Mouse (Mus musculus): ENCODE measurements around the gene Tmem95. TPM values are rescaled to one million over a fixed set of nuclear protein-coding genes. Genes with fewer than 3 reads are reported as not detected.
"Not testable (repeated sequence)": the region's sequence is repeated elsewhere in the genome, so short reads cannot be mapped to it uniquely, and the experiment has no call there.

Tmem95 gene
- total RNA-seq, 2 experiments from 2014 or later = not detected

DNA sequence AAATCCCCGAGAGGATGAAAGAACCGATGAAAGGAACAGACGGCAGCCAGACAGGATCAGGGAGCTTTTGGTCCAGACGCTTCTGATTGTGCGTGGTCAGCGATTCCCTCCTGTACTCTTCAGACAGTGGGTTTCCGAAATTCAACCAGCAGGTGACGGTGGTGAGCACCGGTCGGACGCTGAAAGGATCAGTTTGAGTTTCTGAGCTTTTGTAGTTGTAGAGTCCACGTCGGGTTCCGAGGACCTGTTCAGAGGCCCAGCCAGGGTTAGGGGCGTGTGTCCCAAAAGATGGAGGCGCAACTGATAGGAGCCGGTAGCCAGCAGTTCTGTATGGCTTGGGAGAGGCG, 2.7 kb upstream of the Tmem95 start:
- peak; percentile 82 for DNase-seq

GRCm38 (mm10) chr11:69879711-69880110, 1.9 kb upstream of the Tmem95 start:
- DNase-seq = no peak

GRCm38 (mm10) chr11:69878952-69879351, 1.1 kb upstream of the Tmem95 start:
- DNase-seq = no peak

DNA sequence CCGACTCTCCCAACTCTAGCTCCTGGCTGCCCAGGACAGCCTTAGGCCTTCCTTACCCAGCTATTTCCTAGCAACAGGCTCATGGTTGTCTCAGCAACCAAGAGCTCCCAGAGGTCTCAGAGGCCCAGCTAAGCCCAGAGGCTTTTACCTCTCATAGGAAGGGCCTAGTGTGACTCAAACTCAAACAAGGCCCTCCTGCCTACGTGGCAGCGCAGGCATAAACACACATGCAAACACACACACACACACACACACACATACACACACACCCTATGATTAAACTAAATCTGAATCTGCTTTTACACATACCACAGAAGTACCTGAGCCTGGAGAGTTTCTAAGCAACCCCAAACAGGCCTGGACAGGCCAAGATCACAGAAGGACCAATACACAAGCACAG, 581 bp upstream of the Tmem95 start:
- no peak for DNase-seq

- DNase-seq = peak; percentile 95
Measured at GRCm38 (mm10) chr11:69876867-69877266, 951 bp downstream of the Tmem95 start.

- peak; percentile 73 for DNase-seq
Measured at GRCm38 (mm10) chr11:69876186-69876585, 1.6 kb downstream of the Tmem95 start.

- no peak for DNase-seq
Measured at GRCm38 (mm10) chr11:69872451-69872850, 5.4 kb downstream of the Tmem95 start.

DNA sequence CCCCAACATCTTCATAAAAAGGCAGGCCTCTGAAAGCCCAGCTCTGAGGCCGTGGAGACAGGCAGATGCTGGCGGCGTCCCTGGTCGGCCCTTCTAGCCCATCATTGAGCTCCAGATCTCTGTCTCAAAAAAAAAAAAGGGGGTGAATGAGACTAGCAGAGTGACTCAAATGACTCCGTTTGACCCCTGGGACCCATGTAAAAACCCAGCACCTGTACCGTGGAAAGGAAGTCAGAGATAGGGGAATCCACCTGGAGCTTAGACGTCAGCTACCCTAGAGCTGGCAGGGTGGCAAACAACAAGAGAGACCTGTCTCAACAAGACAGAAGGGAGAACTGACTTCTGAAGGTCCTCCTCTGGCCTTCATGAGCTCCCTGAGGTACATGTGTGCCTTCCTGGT, 6.0 kb downstream of the Tmem95 start:
- DNase-seq = no peak

GRCm38 (mm10) chr11:69870289-69871069, 7.3 kb downstream of the Tmem95 start:
- DNase-seq = no peak

DNA sequence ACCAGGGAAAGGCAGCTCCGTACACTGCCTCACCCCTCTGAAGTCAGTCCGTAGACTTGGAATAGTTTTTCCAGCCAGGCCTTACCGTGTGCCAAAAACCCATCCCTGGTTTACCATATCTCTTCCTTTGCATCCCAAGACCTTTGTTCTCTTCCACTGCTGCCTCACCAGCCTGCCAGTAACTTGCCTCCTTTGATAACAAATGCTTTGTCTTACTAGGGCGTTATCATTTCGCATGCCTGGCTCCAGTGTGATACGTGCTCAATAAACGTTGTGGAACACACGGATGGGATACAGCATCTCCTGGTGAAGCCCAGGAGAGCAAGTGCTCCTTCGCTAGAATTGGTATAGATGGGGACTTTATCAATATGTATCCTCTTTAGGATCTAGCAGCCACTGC, 10.5 kb downstream of the Tmem95 start:
- no peak for DNase-seq

- no peak for DNase-seq
Measured at GRCm38 (mm10) chr11:69865561-69865960, 12.3 kb downstream of the Tmem95 start.

- DNase-seq = no peak
Measured at GRCm38 (mm10) chr11:69864138-69864860, 13.5 kb downstream of the Tmem95 start.

GRCm38 (mm10) chr11:69863729-69864128, 14.1 kb downstream of the Tmem95 start:
- DNase-seq = not testable (repeated sequence)

- no peak for DNase-seq
Measured at GRCm38 (mm10) chr11:69858113-69858998, 19.5 kb downstream of the Tmem95 start, which contains the start of gene Tnk1. Gene Tnk1, minus strand, starts transcription at chr11:69858730.

- DNase-seq = peak; percentile 63
Measured at GRCm38 (mm10) chr11:69855347-69855746, 22.5 kb downstream of the Tmem95 start.

DNA sequence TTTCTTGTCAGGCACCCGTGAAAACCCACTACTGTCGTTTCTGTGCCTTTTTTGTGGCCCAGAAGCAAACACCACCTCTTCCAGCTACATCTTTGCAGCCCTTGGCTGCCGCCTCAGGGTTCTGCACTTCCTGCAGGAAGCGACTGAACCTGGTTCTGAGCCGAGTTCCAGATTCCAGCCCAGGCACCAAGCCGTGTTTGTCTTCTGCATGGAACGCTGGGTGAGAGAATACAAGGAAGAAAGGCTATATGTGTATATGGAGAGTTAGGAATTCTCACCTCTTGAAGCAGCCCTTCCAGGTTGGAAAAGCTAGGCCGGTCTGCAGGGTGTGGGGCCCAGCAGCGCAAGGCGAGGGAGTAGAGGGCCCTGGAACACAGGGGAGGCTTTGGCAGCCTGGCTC, 23.1 kb downstream of the Tmem95 start:
- no peak for DNase-seq

DNA sequence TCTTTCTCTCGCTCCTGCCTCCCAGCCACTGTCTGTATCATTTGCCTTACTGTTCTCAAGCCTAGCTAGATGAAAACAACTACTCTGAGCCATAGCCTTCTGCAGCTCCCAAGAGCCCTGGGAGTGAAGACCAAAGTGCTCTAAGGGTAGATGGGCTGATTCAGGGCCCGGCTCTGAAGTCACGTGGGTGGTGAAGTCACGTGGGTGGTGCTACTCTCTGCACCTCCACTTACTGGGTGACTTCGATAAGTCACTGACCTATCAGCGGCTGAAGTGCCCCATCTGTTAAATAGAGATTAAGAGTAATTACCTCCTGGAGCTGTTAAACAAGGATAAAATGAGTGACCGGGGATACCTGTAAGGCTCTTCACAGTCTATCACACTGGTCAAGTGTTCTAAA, 23.8 kb downstream of the Tmem95 start:
- DNase-seq = no peak

GRCm38 (mm10) chr11:69850754-69851153, 27.1 kb downstream of the Tmem95 start:
- DNase-seq = no peak

- DNase-seq = no peak
Measured at GRCm38 (mm10) chr11:69849884-69850283, 27.9 kb downstream of the Tmem95 start.

DNA sequence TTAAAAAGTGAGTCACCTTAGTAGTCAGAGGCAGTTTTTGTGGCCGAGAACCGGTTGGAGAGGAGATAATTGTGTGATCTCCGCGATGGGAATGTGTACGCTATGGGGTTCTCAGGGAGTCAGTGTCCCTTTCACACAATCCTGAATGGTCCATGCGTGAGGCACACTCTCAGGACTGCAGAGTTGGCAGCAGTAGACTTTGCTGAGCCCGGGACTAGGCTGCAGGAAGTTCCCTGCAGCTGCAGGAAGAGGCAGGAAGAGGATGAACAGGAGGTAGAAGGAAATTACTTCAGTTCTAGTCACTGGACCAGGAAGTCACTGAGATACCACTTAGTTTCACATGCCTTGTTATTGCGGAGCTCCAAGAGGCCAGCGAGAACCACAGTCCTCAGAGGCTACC, 28.7 kb downstream of the Tmem95 start:
- no peak for DNase-seq

GRCm38 (mm10) chr11:69848021-69848420, 29.8 kb downstream of the Tmem95 start:
- no peak for DNase-seq

GRCm38 (mm10) chr11:69846738-69847688, 30.8 kb downstream of the Tmem95 start:
- peak; percentile 45 for DNase-seq

Measured in heart, postnatal 4 days (tissue).